Mouse (Mus musculus) right cerebral cortex, postnatal 25 days (tissue): ENCODE results near the gene Gas1.

Experiments
- DNase-seq: peaks from one replicate; pipeline ENCODE4 v3.0.0; 2022

Gene Gas1

GRCm38 (mm10) chr13:60177106-60177796 is at the start of gene Gas1:
Gene Gas1, minus strand, starts transcription at chr13:60177365.
- peak; percentile 76 for DNase-seq

GRCm38 (mm10) chr13:60226251-60226836 is 49.2 kb upstream of the Gas1 start:
- no peak for DNase-seq

- DNase-seq = no peak
These were observed 48.6 kb upstream of the Gas1 start for GRCm38 (mm10) chr13:60225736-60226135.

GRCm38 (mm10) chr13:60225276-60225675 is 48.1 kb upstream of the Gas1 start:
- DNase-seq = no peak

GRCm38 (mm10) chr13:60223797-60224196 is 46.6 kb upstream of the Gas1 start:
- no peak for DNase-seq

GRCm38 (mm10) chr13:60222336-60222735 is 45.2 kb upstream of the Gas1 start:
- no peak for DNase-seq

- no peak for DNase-seq
These were observed 36.7 kb upstream of the Gas1 start for GRCm38 (mm10) chr13:60213896-60214295.

- no peak for DNase-seq
These were observed 30.0 kb upstream of the Gas1 start for GRCm38 (mm10) chr13:60207135-60207601.

- DNase-seq = no peak
These were observed 27.6 kb upstream of the Gas1 start for GRCm38 (mm10) chr13:60204746-60205145.

GRCm38 (mm10) chr13:60193273-60193672 is 16.1 kb upstream of the Gas1 start:
- no peak for DNase-seq

GRCm38 (mm10) chr13:60189923-60190322 is 12.8 kb upstream of the Gas1 start:
- no peak for DNase-seq

GRCm38 (mm10) chr13:60188952-60189351 is 11.8 kb upstream of the Gas1 start:
- DNase-seq = no peak

GRCm38 (mm10) chr13:60187276-60187675 is 10.1 kb upstream of the Gas1 start:
- no peak for DNase-seq

GRCm38 (mm10) chr13:60182346-60182745 is 5.2 kb upstream of the Gas1 start:
- no peak for DNase-seq

GRCm38 (mm10) chr13:60179641-60180040 is 2.5 kb upstream of the Gas1 start:
- no peak for DNase-seq

- peak; percentile 90 for DNase-seq
These were observed 1.3 kb upstream of the Gas1 start for GRCm38 (mm10) chr13:60178416-60178815.

- DNase-seq = no peak
These were observed 589 bp upstream of the Gas1 start for GRCm38 (mm10) chr13:60177797-60178110.

GRCm38 (mm10) chr13:60176776-60177105 is 424 bp downstream of the Gas1 start:
- DNase-seq = no peak

GRCm38 (mm10) chr13:60176136-60176775 is 909 bp downstream of the Gas1 start:
- DNase-seq = peak; percentile 72

- peak; percentile 50 for DNase-seq
These were observed 1.6 kb downstream of the Gas1 start for GRCm38 (mm10) chr13:60175490-60176135.

GRCm38 (mm10) chr13:60174953-60175352 is 2.2 kb downstream of the Gas1 start:
- DNase-seq = no peak

GRCm38 (mm10) chr13:60173591-60174524 is 3.3 kb downstream of the Gas1 start:
- DNase-seq = no peak

GRCm38 (mm10) chr13:60173186-60173585 is 4.0 kb downstream of the Gas1 start:
- no peak for DNase-seq
